Mouse (Mus musculus) cerebellum, adult 2 months (tissue): ENCODE measurements around the gene Kbtbd6. TPM values are rescaled to one million over a fixed set of nuclear protein-coding genes. Genes with fewer than 3 reads are reported as not detected.
"Not testable (repeated sequence)": the region's sequence is repeated elsewhere in the genome, so short reads cannot be mapped to it uniquely, and the experiment has no call there.

Experiments
- DNase-seq, 2 experiments: peaks; one replicate each; pipeline ENCODE4 v3.0.0; 2021
- H3K27ac ChIP-seq: fragments of 200-500 bp; 2 replicates; pipeline ENCODE4 v1.5.1; 2012; ENCODE audit warnings: low read length, control low read depth, inconsistent platforms; ENCODE audit not compliant: insufficient read depth
- H3K27me3 ChIP-seq: fragments of 200-500 bp; 2 replicates; pipeline ENCODE4 v1.6.1; 2012; ENCODE audit warnings: inconsistent platforms, mild to moderate bottlenecking, low read length, moderate library complexity; ENCODE audit not compliant: control insufficient read depth, insufficient read depth
- H3K4me1 ChIP-seq: fragments of 200-500 bp; 2 replicates; pipeline ENCODE4 v1.6.1; 2011; ENCODE audit warnings: low read length; ENCODE audit not compliant: control insufficient read depth, insufficient read depth
- H3K4me3 ChIP-seq: fragments of 200-500 bp; replicated peaks from 2 replicates; pipeline ENCODE3; 2011; ENCODE audit warnings: mild to moderate bottlenecking, low read depth, low read length, control low read depth; ENCODE audit not compliant: insufficient read depth
- CTCF ChIP-seq: fragments of 200-500 bp; IDR thresholded peaks from 2 replicates; pipeline ENCODE4 v1.5.1; 2011; ENCODE audit warnings: low read depth, mild to moderate bottlenecking, control low read depth, low read length, moderate library complexity, borderline replicate concordance; ENCODE audit not compliant: insufficient read depth
- POLR2A ChIP-seq: fragments of 200-500 bp; IDR thresholded peaks from 2 replicates; pipeline ENCODE4 v1.6.1; 2011; ENCODE audit warnings: low read length, control low read depth, borderline replicate concordance; ENCODE audit not compliant: insufficient read depth
- WGBS: fragments of 180-500 bp; shearing (Covaris S2); methylation state at CpG from one replicate; pipeline ENCODE4 v1.1.7; 2018; 5-methylcytosine and 5-hydroxymethylcytosine counted together
- polyA plus RNA-seq: library from polyadenylated mRNA; depleted of rRNA; stranded (reverse); fragments of >200 nt; gene quantifications from 2 replicates; pipeline ENCODE4 v1.2.3, GENCODE M21; 2012

The Kbtbd6 gene
- polyA plus RNA-seq, 1 experiment = 0.84 TPM

DNA sequence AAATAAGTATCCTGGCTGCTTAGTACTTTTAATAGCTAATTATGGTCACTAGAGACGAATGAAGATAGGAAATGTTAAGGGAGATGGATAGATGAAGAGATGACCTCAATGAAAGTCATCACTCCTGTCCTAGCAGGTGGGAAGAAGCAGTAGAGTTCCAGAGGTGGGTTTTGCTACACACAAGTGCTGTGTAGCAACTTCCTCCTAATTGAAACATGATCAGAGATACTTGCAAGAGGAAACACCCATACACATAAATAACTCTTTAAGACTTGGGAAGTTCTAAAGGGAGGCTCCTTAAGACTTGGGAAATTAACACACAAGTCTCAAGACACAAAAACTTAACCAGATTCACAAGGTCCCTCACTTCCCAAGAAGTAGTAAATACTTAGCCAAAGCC is 17.6 kb upstream of the Kbtbd6 start:
- no peak overlapping the region for H3K27ac ChIP-seq
- TF ChIP-seq CTCF (no peak), POLR2A (no peak)
- no peaks in the 10 kb centered on the region for H3K4me1 ChIP-seq
- DNase-seq = no peak
- no peak overlapping the region for H3K4me3 ChIP-seq
- WGBS = 79% methylated on average over 1 of the region's 1 CpGs
- H3K27me3 ChIP-seq = no peaks in the 10 kb centered on the region

DNA sequence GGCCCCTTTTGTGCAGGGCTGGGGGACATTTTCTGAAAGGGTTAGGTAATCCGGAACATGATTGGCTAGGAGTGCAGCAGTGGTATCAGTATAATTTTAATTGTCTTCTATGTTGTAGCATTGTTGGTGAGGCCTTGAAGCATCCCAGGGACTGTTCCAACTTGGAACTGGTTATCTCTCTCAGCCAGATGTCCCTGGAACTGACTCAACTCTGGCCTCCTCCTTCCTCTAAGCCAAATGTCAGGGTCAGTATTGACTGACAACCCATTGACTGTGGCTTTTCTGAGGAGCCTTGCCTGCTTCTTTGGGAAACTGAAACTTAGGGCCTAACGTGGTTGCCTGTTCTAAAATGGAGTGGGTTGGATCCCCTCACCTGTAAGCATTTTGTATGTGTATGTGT is 11.0 kb upstream of the Kbtbd6 start:
- TF ChIP-seq CTCF (no peak), POLR2A (no peak)
- H3K4me3 ChIP-seq = no peak overlapping the region
- WGBS = 89% methylated on average over 2 of the region's 2 CpGs
- no peak overlapping the region for H3K27ac ChIP-seq
- no peak for DNase-seq
- no peaks in the 10 kb centered on the region for H3K4me1 ChIP-seq
- H3K27me3 ChIP-seq = no peaks in the 10 kb centered on the region

DNA sequence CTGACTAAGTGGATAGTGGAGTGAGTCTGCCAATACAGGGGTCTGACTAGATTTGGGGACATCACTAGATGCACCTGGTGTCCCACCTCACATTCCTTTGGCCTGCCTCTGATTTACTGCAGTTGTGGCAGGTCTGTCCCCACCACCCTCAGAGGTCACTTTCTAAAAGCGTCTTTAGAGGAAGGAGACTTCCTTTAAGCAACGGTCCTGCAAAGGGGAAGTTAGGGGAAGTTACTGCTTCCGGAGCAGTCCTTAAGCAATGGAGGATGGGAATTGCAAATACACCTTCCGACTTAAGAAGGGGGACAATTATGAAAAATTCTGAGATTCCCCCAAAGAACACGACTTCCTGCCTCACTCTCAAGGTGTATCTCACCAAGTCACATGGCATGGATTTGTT is 10.2 kb upstream of the Kbtbd6 start:
- 86% methylated on average over 5 of the region's 5 CpGs for WGBS
- Histone ChIP-seq H3K4me1 (no peaks in the 10 kb centered on the region), H3K27ac (no peak overlapping the region), H3K4me3 (no peak overlapping the region), H3K27me3 (no peaks in the 10 kb centered on the region)
- DNase-seq = no peak
- TF ChIP-seq POLR2A (no peak), CTCF (no peak)

DNA sequence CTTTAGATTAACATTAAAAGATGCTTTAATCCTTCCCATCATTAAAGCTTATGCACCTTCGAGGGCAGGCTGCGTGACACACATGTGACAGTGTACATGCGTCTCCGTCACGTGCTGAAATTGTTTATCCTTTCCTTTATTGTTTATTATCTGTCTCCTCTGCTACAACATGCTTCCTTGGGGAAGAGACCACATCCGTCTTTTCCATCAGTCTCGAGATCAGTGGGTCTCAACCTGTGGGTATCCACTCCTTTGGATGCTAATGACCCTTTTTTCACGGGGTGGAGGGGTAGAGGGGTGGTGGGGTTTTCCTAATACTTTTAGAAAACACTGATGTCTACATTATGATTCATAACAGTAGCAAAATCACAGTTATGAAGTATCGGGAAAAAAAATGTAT is 7.0 kb upstream of the Kbtbd6 start:
- no peak for DNase-seq
- Histone ChIP-seq H3K4me3 (no peak overlapping the region), H3K27me3 (no peaks in the 10 kb centered on the region), H3K27ac (no peak overlapping the region), H3K4me1 (no peaks in the 10 kb centered on the region)
- TF ChIP-seq POLR2A (no peak), CTCF (no peak)
- 76% methylated on average over 9 of the region's 9 CpGs for WGBS

- 14% methylated on average over 16 of the region's 16 CpGs for WGBS
- Histone ChIP-seq H3K4me1 (no peaks in the 10 kb centered on the region), H3K4me3 (no peak overlapping the region), H3K27me3 (no peaks in the 10 kb centered on the region), H3K27ac (no peak overlapping the region)
- no peak for DNase-seq
- TF ChIP-seq POLR2A = no peak
- no peak for TF ChIP-seq CTCF
Observed at GRCm38 (mm10) chr14:79445055-79445620, 6.5 kb upstream of the Kbtbd6 start.

- H3K27ac ChIP-seq, DNase-seq, H3K4me3 ChIP-seq, H3K4me1 ChIP-seq, H3K27me3 ChIP-seq: not testable (repeated sequence)
- 92% methylated on average over 8 of the region's 10 CpGs for WGBS
Observed at GRCm38 (mm10) chr14:79452591-79452934, 928 bp downstream of the Kbtbd6 start.

GRCm38 (mm10) chr14:79460401-79460800 is 8.8 kb downstream of the Kbtbd6 start:
- Histone ChIP-seq H3K4me1 (no peaks in the 10 kb centered on the region), H3K4me3 (no peak overlapping the region), H3K27me3 (no peaks in the 10 kb centered on the region), H3K27ac (no peak overlapping the region)
- no peak for DNase-seq
- TF ChIP-seq CTCF (no peak), POLR2A (no peak)
- WGBS = 87% methylated on average over 1 of the region's 1 CpGs

- Histone ChIP-seq H3K27ac (no peak overlapping the region), H3K4me1 (no peaks in the 10 kb centered on the region), H3K27me3 (no peaks in the 10 kb centered on the region), H3K4me3 (no peak overlapping the region)
- 90% methylated on average over 4 of the region's 4 CpGs for WGBS
- no peak for DNase-seq
- no peak for TF ChIP-seq CTCF
- no peak for TF ChIP-seq POLR2A
Observed at GRCm38 (mm10) chr14:79460988-79461387, 9.4 kb downstream of the Kbtbd6 start.
